Mouse (Mus musculus): ENCODE data around the gene Cks1brt.

DNA sequence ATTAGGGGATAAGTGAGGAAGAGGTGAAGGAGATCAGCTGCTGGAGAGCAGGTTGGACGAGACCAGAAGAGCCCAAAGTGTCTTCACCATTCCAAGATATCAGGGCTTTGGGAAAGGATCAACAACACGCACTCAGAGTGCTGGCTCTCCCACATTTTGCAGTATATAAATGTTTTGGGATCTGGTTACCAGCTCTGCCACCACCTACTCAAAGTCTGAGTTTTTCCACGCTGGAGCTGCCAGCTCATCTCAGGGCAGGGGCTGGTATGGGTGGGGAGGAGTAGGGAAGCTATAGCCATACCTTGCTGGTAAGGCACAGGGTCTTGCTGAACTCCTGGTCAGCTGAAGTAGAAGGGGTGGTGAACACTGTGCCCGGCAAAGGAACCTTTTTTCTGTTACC lies 68.5 kb downstream of the Cks1brt start:
- TF ChIP-seq POLR2A (IDR thresholded peaks at IDR 0.05; ENCODE audit: insufficient read length, low read depth), result no peak
- TF ChIP-seq MYOG (IDR thresholded peaks at IDR 0.05; ENCODE audit: control insufficient read depth in 1 of 3, insufficient read depth in 1 of 3, insufficient read length in 2 of 3, low read depth in 2 of 3), result no peak
- no peak for TF ChIP-seq MYOD1 (IDR thresholded peaks at IDR 0.05; ENCODE audit: control insufficient read depth in 1 of 3, insufficient read length in 2 of 3, low read depth in 2 of 3)
- no peak for TF ChIP-seq MAX (IDR thresholded peaks at IDR 0.05; ENCODE audit: low read depth)
- TF ChIP-seq TCF3 (IDR thresholded peaks at IDR 0.05; ENCODE audit: insufficient read length, low read depth), result no peak
- no peak for TF ChIP-seq USF1 (IDR thresholded peaks at IDR 0.05; ENCODE audit: low read depth)
- no peak for TF ChIP-seq E2F4 (IDR thresholded peaks at IDR 0.05; ENCODE audit: insufficient read depth)
- no peak for TF ChIP-seq TCF12 (IDR thresholded peaks at IDR 0.05; ENCODE audit: insufficient read depth, poor library complexity, severe bottlenecking)
- TF ChIP-seq REST (IDR thresholded peaks at IDR 0.05; ENCODE audit: insufficient read depth, insufficient read length), result no peak
- no peak for TF ChIP-seq POLR2AphosphoS2 (IDR thresholded peaks at IDR 0.05; ENCODE audit: insufficient read length, low read depth)
- no peak for TF ChIP-seq CEBPB (IDR thresholded peaks at IDR 0.05; ENCODE audit: insufficient read depth, poor library complexity, severe bottlenecking)
